Mouse (Mus musculus) cortical plate, adult 2 months (tissue): ENCODE data around the gene Dkkl1. TPM values are rescaled to one million over a fixed set of nuclear protein-coding genes. Genes with fewer than 3 reads are reported as not detected.
"Not testable (repeated sequence)": the region's sequence is repeated elsewhere in the genome, so short reads cannot be mapped to it uniquely, and the experiment has no call there.

ENCODE experiments used
- H3K27ac ChIP-seq: fragments of 200-500 bp; 2 replicates; pipeline ENCODE4 v1.5.1; 2012; ENCODE audit warnings: low read length, control low read depth, inconsistent platforms; ENCODE audit not compliant: insufficient read depth
- H3K4me1 ChIP-seq: fragments of 200-500 bp; 2 replicates; pipeline ENCODE4 v1.6.1; 2011; ENCODE audit warnings: low read length; ENCODE audit not compliant: control insufficient read depth, insufficient read depth
- H3K4me3 ChIP-seq: fragments of 200-500 bp; 2 replicates; pipeline ENCODE4 v1.5.1; 2011; ENCODE audit warnings: mild to moderate bottlenecking, low read length, control low read depth; ENCODE audit not compliant: insufficient read depth
- CTCF ChIP-seq: fragments of 200-500 bp; IDR thresholded peaks from 2 replicates; pipeline ENCODE4 v1.5.1; 2011; ENCODE audit warnings: mild to moderate bottlenecking, control low read depth, low read length; ENCODE audit not compliant: insufficient read depth; ENCODE audit errors: extremely low read depth
- POLR2A ChIP-seq: fragments of 200-500 bp; IDR thresholded peaks from 2 replicates; pipeline ENCODE4 v1.6.1; 2011; ENCODE audit warnings: mild to moderate bottlenecking, low read length, control low read depth; ENCODE audit not compliant: insufficient read depth; ENCODE audit errors: extremely low read depth
- polyA plus RNA-seq: library from polyadenylated mRNA; depleted of rRNA; stranded (reverse); fragments of >200 nt; gene quantifications from 2 replicates; pipeline ENCODE4 v1.2.3, GENCODE M21; 2012; rRNA removed

Dkkl1 gene
- 41.4 and 47.2 TPM in 2 replicates for polyA plus RNA-seq

DNA sequence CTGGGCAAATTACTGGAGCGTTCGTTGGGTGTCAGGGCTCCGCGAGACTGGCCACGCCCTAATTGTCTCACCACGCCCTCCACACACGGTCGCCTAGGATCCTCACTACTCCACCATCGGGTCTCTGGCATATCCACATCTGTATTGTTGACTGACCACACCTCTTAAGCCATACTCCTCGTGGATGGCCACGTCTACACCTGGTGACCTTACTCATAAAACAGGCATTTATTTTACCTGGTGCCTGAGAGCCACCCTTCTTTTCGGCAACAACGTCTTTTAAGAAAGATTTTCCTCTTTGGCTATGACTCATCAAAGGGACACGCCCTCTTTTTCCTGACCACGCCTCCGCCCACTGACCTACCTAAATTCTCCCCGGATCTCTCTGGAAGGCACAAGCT is at the start of gene Dkkl1:
Dkkl1 (minus strand) TSS at position 297 of the 401 bp plus-strand sequence.
- H3K4me3 ChIP-seq = peak within 1 kb of the TSS; percentile 42
- no peak within 1 kb of the TSS for H3K27ac ChIP-seq
- no peaks in the 10 kb centered on the region for H3K4me1 ChIP-seq
- TF ChIP-seq POLR2A (no peak), CTCF (no peak)

DNA sequence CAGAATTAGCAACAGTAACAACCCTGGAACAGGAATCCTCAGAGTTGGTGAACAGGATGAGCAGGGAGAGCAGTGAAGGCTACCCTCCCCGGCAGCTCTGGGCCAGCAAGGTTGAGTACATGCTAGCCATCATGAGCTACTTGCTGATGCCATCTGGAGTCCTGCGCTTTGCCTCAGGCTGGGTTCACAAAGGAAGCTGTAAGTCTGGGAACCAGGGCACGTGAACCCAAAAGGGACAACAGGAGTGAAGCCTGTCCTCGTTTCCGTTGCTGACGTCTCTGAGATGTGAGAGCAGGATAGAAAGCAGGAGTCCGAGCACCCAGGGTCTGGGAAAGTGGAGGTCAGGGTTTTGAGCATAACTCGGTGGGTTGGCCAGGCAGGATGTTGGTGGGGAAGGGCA is 47.3 kb upstream of the Dkkl1 start:
- Histone ChIP-seq H3K4me1 (peaks cover 8% of the 10 kb centered on the region), H3K4me3 (no peak overlapping the region), H3K27ac (no peak overlapping the region)
- TF ChIP-seq CTCF (no peak), POLR2A (no peak)

GRCm38 (mm10) chr7:45257063-45257840 is 45.3 kb upstream of the Dkkl1 start:
- Histone ChIP-seq H3K4me1 (peaks cover 5% of the 10 kb centered on the region), H3K27ac (peak overlapping the region; percentile 36; the same call in 1 of the 2 replicates), H3K4me3 (no peak overlapping the region)
- TF ChIP-seq POLR2A (no peak), CTCF (no peak)

GRCm38 (mm10) chr7:45255822-45256221 is 43.9 kb upstream of the Dkkl1 start:
- not testable (repeated sequence) for H3K4me3 ChIP-seq, H3K4me1 ChIP-seq, H3K27ac ChIP-seq

GRCm38 (mm10) chr7:45253806-45254205 is 41.9 kb upstream of the Dkkl1 start:
- Histone ChIP-seq H3K27ac (no peak overlapping the region), H3K4me3 (no peak overlapping the region), H3K4me1 (peaks cover 4% of the 10 kb centered on the region; the same call in 1 of the 2 replicates)
- TF ChIP-seq POLR2A = no peak
- no peak for TF ChIP-seq CTCF

GRCm38 (mm10) chr7:45247666-45248065 is 35.7 kb upstream of the Dkkl1 start:
- Histone ChIP-seq H3K4me3 (no peak overlapping the region), H3K27ac (no peak overlapping the region), H3K4me1 (no peaks in the 10 kb centered on the region)
- TF ChIP-seq CTCF = no peak
- no peak for TF ChIP-seq POLR2A

DNA sequence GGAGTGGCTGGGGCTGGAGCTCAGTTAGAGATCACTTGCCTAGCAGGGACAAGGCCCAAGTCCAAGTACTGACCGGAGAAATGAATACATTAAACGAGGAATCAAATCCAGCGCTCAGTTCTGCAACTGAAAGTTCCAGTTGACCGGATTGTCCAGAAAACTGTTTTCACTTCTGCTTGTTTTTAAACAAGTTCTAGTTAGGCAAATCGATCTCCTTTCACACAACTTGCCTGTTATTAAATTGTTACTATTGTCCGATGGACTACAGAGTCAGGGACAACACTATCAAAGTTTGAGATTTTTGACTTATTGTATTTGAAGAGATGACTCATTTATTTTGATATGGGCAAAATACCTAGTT is 29.4 kb upstream of the Dkkl1 start:
- Histone ChIP-seq H3K27ac (no peak overlapping the region), H3K4me1 (no peaks in the 10 kb centered on the region), H3K4me3 (no peak overlapping the region)
- TF ChIP-seq CTCF (no peak), POLR2A (no peak)

DNA sequence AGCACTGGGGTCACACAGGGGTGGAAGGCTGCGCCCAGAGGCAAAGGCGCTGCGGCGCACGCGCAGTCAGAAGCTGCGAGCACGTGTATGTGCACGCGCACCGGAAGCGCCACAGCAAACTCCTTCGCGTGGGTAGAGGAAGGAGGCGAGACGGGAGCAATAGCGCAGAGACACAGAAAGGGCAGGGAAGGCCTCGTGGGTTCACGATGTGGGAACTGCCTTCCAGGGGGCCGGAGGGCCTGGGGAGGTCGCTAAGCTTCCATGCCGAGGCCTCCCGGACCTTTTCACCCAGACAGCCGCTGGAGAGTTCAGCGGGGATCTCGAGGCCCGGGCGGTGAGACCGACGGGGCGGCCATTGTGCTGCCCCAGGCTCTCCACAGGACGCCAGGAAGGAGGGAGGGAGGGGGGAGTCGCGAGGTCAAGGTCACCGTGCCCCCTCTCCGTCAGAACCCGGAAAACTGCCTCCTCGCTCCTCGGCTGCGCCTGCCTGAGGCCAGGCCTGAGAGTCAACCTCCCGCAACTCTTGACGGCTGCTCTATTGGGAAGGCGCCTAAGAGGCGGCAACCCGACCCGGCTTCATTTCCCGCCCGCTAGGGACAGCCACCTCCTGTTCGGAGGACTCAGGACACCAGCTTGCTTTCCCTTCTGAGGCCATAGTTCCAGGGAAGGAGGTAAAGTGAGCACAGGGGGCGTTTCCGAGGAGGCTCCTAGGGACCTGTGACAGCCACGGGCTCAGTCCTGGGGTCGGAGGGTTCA is 28.9 kb upstream of the Dkkl1 start, which contains the start of gene Slc6a16:
Slc6a16 (plus strand) TSS at position 453 of the 756 bp plus-strand sequence.
- no peaks in the 10 kb centered on the region for H3K4me1 ChIP-seq
- no peak for TF ChIP-seq CTCF
- TF ChIP-seq POLR2A = no peak
- H3K27ac ChIP-seq = no peak within 1 kb of the TSS
- no peak within 1 kb of the TSS for H3K4me3 ChIP-seq

- TF ChIP-seq CTCF = no peak
- TF ChIP-seq POLR2A = no peak
- H3K4me3 ChIP-seq = no peak overlapping the region
Measured at GRCm38 (mm10) chr7:45240109-45240508, 28.2 kb upstream of the Dkkl1 start.

GRCm38 (mm10) chr7:45238723-45239496 is 27.0 kb upstream of the Dkkl1 start, which contains the start of gene Cd37:
Cd37 (minus strand) TSS chr7:45239115.
- no peak within 1 kb of the TSS for H3K27ac ChIP-seq
- H3K4me3 ChIP-seq = no peak within 1 kb of the TSS
- no peak for TF ChIP-seq CTCF
- no peak for TF ChIP-seq POLR2A
- H3K4me1 ChIP-seq = 0 out of 2 replicates have a peak, but pooled peaks cover 2% of the 10 kb centered on the region

More at GRCm38 (mm10) chr7:45240109-45240508, 28.2 kb upstream of the Dkkl1 start:
- Histone ChIP-seq H3K27ac (no peak overlapping the region), H3K4me1 (no peaks in the 10 kb centered on the region)
